Mouse (Mus musculus): ENCODE measurements around the gene Ada. TPM values are rescaled to one million over a fixed set of nuclear protein-coding genes. Genes with fewer than 3 reads are reported as not detected.

Ada gene
- polyA plus RNA-seq, 1 experiment from 2014 or later = 4.7 TPM

DNA sequence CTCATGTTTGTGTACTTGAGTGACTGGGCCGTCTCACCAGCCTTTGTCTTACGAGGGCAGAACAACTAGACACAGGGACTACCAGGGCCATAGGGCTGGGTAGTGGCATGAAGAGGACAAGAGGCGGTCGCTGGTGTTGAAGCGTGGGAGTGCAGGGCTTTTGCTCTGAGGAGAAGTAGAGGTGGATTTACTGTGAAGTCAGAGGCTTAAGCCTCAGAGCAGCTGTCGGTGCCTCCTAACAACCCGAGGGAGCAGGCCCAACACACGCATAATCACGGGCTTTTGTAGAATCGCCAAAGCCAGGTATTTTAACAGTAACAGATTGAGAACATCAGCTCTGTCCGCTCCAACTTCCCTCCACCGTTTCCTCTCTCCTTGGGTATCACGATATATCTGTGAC lies 26.6 kb upstream of the Ada start:
- 12% methylated on average over 13 of the region's 13 CpGs for WGBS
- Histone ChIP-seq H3K4me2 (replicated peaks; ENCODE audit: low read depth, low read length) (no peak overlapping the region), H3K9ac (ENCODE audit: low read depth, low read length) (no peak overlapping the region), H3K9me3 (ENCODE audit: control insufficient read depth, low read length) (no peaks in the 10 kb centered on the region), H3K27me3 (ENCODE audit: control insufficient read depth, insufficient read depth, low read length) (no peaks in the 10 kb centered on the region), H3K4me3 (ENCODE audit: low read depth, low read length) (no peak overlapping the region), H3K4me1 (replicated peaks; ENCODE audit: control insufficient read depth, insufficient read depth, low read length) (no peaks in the 10 kb centered on the region), H3K36me3 (ENCODE audit: control insufficient read depth, insufficient read depth, low read length) (no peaks in the 10 kb centered on the region), H3K27ac (ENCODE audit: low read depth, low read length) (no peak overlapping the region)
- no peak for ATAC-seq (ENCODE audit: low FRiP score)
- DNase-seq (ENCODE audit: low spot score) = no peak

- H3K4me3 ChIP-seq (ENCODE audit: low read depth, low read length) = no peak overlapping the region
- no peak overlapping the region for H3K9ac ChIP-seq (ENCODE audit: low read depth, low read length)
- no peak for ATAC-seq (ENCODE audit: low FRiP score)
- no peaks in the 10 kb centered on the region for H3K4me1 ChIP-seq (replicated peaks; ENCODE audit: control insufficient read depth, insufficient read depth, low read length)
- no peaks in the 10 kb centered on the region for H3K36me3 ChIP-seq (ENCODE audit: control insufficient read depth, insufficient read depth, low read length)
- H3K9me3 ChIP-seq (ENCODE audit: control insufficient read depth, low read length) = no peaks in the 10 kb centered on the region
- no peak overlapping the region for H3K27ac ChIP-seq (ENCODE audit: low read depth, low read length)
- no peak for DNase-seq (ENCODE audit: low spot score)
- H3K4me2 ChIP-seq (replicated peaks; ENCODE audit: low read depth, low read length) = no peak overlapping the region
- H3K27me3 ChIP-seq (ENCODE audit: control insufficient read depth, insufficient read depth, low read length) = no peaks in the 10 kb centered on the region
- WGBS = 87% methylated on average over 8 of the region's 8 CpGs
Measured at GRCm38 (mm10) chr2:163770731-163771130, 20.7 kb upstream of the Ada start.

DNA sequence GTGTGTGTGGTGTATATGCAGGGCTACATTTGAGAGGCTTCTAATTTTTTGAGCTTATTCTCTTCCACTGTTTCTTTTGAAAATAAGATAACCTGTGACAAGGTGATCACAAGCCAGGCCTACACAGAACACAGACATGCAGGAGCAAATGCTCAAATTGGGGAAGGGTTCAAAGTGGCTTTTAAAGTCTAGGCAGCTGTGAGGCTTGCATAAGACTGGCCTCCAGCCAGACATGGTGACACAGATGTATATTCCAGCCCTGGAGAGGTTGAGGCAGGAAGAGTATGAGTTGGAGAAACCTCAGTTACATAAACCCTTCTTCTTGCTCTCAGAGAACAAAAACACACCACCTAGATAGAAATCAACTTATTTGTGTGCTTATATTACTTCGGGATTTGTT lies 16.9 kb upstream of the Ada start:
- Histone ChIP-seq H3K4me2 (replicated peaks; ENCODE audit: low read depth, low read length) (no peak overlapping the region), H3K27me3 (ENCODE audit: control insufficient read depth, insufficient read depth, low read length) (no peaks in the 10 kb centered on the region), H3K9me3 (ENCODE audit: control insufficient read depth, low read length) (no peaks in the 10 kb centered on the region), H3K27ac (ENCODE audit: low read depth, low read length) (no peak overlapping the region), H3K36me3 (ENCODE audit: control insufficient read depth, insufficient read depth, low read length) (no peaks in the 10 kb centered on the region), H3K4me3 (ENCODE audit: low read depth, low read length) (no peak overlapping the region), H3K9ac (ENCODE audit: low read depth, low read length) (no peak overlapping the region), H3K4me1 (replicated peaks; ENCODE audit: control insufficient read depth, insufficient read depth, low read length) (no peaks in the 10 kb centered on the region)
- 79% methylated on average over 1 of the region's 1 CpGs for WGBS
- no peak for DNase-seq (ENCODE audit: low spot score)
- ATAC-seq (ENCODE audit: low FRiP score) = no peak

- Histone ChIP-seq H3K36me3 (ENCODE audit: control insufficient read depth, insufficient read depth, low read length) (no peaks in the 10 kb centered on the region), H3K27me3 (ENCODE audit: control insufficient read depth, insufficient read depth, low read length) (no peaks in the 10 kb centered on the region), H3K27ac (ENCODE audit: low read depth, low read length) (no peak overlapping the region), H3K9ac (ENCODE audit: low read depth, low read length) (no peak overlapping the region), H3K4me1 (replicated peaks; ENCODE audit: control insufficient read depth, insufficient read depth, low read length) (no peaks in the 10 kb centered on the region), H3K4me3 (ENCODE audit: low read depth, low read length) (no peak overlapping the region), H3K9me3 (ENCODE audit: control insufficient read depth, low read length) (no peaks in the 10 kb centered on the region), H3K4me2 (replicated peaks; ENCODE audit: low read depth, low read length) (no peak overlapping the region)
- ATAC-seq (ENCODE audit: low FRiP score) (no peak), DNase-seq (ENCODE audit: low spot score) (no peak)
Measured at GRCm38 (mm10) chr2:163766261-163766660, 16.2 kb upstream of the Ada start.

- DNase-seq (ENCODE audit: low spot score) = no peak
- no peak for ATAC-seq (ENCODE audit: low FRiP score)
- H3K9ac ChIP-seq (ENCODE audit: low read depth, low read length) = no peak overlapping the region
- H3K27me3 ChIP-seq (ENCODE audit: control insufficient read depth, insufficient read depth, low read length) = no peaks in the 10 kb centered on the region
- no peaks in the 10 kb centered on the region for H3K36me3 ChIP-seq (ENCODE audit: control insufficient read depth, insufficient read depth, low read length)
- H3K4me2 ChIP-seq (replicated peaks; ENCODE audit: low read depth, low read length) = no peak overlapping the region
- no peak overlapping the region for H3K4me3 ChIP-seq (ENCODE audit: low read depth, low read length)
- WGBS = 88% methylated on average over 7 of the region's 7 CpGs
- no peak overlapping the region for H3K27ac ChIP-seq (ENCODE audit: low read depth, low read length)
- H3K4me1 ChIP-seq (replicated peaks; ENCODE audit: control insufficient read depth, insufficient read depth, low read length) = no peaks in the 10 kb centered on the region
- H3K9me3 ChIP-seq (ENCODE audit: control insufficient read depth, low read length) = no peaks in the 10 kb centered on the region
Measured at GRCm38 (mm10) chr2:163761402-163761801, 11.4 kb upstream of the Ada start.

DNA sequence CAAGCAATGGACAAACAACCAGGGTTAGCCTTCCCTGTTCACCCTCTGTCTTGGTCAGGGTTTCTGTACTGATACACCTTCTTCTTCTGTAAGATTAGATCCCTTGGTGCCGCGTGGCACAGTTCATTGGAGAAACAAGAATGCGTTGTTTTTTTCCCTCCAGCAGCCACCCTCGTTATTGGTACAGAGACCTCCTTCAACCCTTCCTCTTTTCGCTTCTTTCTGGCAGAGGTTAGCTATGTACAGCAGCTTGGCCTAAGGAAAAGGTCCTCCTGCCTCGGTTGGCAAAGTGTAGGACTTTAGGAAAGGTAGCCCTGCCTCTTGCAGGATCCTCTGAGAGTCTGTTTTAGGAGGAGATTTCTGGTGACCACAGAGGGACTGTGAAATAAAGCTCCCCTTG lies 10.6 kb upstream of the Ada start:
- Histone ChIP-seq H3K27ac (ENCODE audit: low read depth, low read length) (no peak overlapping the region), H3K36me3 (ENCODE audit: control insufficient read depth, insufficient read depth, low read length) (no peaks in the 10 kb centered on the region), H3K4me3 (ENCODE audit: low read depth, low read length) (no peak overlapping the region), H3K4me1 (replicated peaks; ENCODE audit: control insufficient read depth, insufficient read depth, low read length) (no peaks in the 10 kb centered on the region), H3K9me3 (ENCODE audit: control insufficient read depth, low read length) (no peaks in the 10 kb centered on the region), H3K4me2 (replicated peaks; ENCODE audit: low read depth, low read length) (no peak overlapping the region), H3K27me3 (ENCODE audit: control insufficient read depth, insufficient read depth, low read length) (no peaks in the 10 kb centered on the region), H3K9ac (ENCODE audit: low read depth, low read length) (no peak overlapping the region)
- DNase-seq (ENCODE audit: low spot score) (no peak), ATAC-seq (ENCODE audit: low FRiP score) (no peak)
- 87% methylated on average over 6 of the region's 6 CpGs for WGBS

DNA sequence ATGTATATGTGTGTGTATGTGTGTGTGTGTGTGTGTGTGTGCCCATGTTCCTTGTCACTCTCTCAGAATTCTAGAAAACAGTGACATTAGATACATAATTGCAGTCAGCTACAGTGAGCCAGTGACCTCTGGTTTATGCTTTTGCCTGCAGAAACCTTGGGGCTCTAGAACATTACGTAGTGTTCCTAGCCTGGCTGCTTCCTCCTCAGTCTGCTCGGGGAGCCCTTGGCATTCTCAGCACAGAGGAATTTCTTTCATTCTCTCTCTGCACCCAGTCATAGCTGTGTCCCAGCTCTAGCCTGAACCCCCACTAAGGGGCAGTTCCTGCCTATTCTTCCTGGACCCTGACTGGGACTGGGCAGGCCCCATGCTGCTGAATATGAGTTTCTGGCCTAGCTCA lies 8.1 kb upstream of the Ada start:
- no peaks in the 10 kb centered on the region for H3K27me3 ChIP-seq (ENCODE audit: control insufficient read depth, insufficient read depth, low read length)
- H3K4me1 ChIP-seq (replicated peaks; ENCODE audit: control insufficient read depth, insufficient read depth, low read length) = no peaks in the 10 kb centered on the region
- H3K27ac ChIP-seq (ENCODE audit: low read depth, low read length) = no peak overlapping the region
- no peak overlapping the region for H3K9ac ChIP-seq (ENCODE audit: low read depth, low read length)
- no peak for DNase-seq (ENCODE audit: low spot score)
- ATAC-seq (ENCODE audit: low FRiP score) = no peak
- no peak overlapping the region for H3K4me2 ChIP-seq (replicated peaks; ENCODE audit: low read depth, low read length)
- H3K36me3 ChIP-seq (ENCODE audit: control insufficient read depth, insufficient read depth, low read length) = no peaks in the 10 kb centered on the region
- WGBS = 67% methylated on average over 2 of the region's 2 CpGs
- no peaks in the 10 kb centered on the region for H3K9me3 ChIP-seq (ENCODE audit: control insufficient read depth, low read length)
- H3K4me3 ChIP-seq (ENCODE audit: low read depth, low read length) = no peak overlapping the region

DNA sequence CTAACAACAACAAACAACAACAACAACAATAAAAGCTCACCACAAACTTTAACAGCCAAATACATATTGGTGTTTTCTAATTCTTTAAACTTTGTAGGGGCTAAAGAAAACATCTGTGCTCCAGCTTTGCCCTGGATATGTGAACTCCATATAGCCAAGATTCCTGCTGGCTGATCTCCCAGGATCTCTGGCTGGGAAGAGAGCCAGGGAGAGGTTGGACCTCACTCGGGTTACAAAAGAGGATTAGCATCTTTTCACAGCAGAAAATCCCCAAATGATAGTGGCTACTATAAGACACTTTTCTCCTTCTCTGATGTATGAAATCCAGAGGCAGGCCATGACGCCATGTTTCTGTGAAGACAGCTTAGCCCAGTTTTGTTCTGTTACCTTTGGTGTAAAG lies 6.7 kb upstream of the Ada start:
- 66% methylated on average over 2 of the region's 2 CpGs for WGBS
- no peak for DNase-seq (ENCODE audit: low spot score)

DNA sequence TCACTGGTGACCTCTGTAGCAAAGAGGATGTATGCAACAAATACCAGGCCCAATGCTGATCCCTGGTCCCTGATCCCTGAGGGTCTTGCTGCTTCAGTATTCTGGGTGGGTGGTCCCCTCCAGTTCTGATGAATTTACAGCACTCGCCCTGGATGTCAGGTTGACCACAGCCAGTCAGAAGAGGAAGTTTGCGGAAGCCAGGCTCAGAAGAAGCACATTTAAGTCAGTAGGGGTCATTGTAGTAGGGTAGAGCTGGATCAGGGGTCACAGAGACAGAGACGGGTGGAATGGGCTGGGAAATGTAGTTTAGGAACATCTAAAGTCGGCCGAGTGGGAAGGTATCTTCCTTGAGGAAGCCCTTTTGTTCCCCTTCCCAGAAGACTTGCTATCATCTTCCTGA lies 4.2 kb upstream of the Ada start:
- no peak overlapping the region for H3K9ac ChIP-seq (ENCODE audit: low read depth, low read length)
- H3K9me3 ChIP-seq (ENCODE audit: control insufficient read depth, low read length) = no peaks in the 10 kb centered on the region
- H3K4me1 ChIP-seq (replicated peaks; ENCODE audit: control insufficient read depth, insufficient read depth, low read length) = peaks cover 2% of the 10 kb centered on the region; the same call in 1 of the 2 replicates
- no peak overlapping the region for H3K27ac ChIP-seq (ENCODE audit: low read depth, low read length)
- H3K27me3 ChIP-seq (ENCODE audit: control insufficient read depth, insufficient read depth, low read length) = peaks cover 2% of the 10 kb centered on the region; the same call in 1 of the 2 replicates
- no peak overlapping the region for H3K4me2 ChIP-seq (replicated peaks; ENCODE audit: low read depth, low read length)
- H3K4me3 ChIP-seq (ENCODE audit: low read depth, low read length) = no peak overlapping the region
- no peaks in the 10 kb centered on the region for H3K36me3 ChIP-seq (ENCODE audit: control insufficient read depth, insufficient read depth, low read length)
- WGBS = 81% methylated on average over 5 of the region's 5 CpGs
- ATAC-seq (ENCODE audit: low FRiP score) = no peak
- no peak for DNase-seq (ENCODE audit: low spot score)

More for the DNA sequence above, 6.7 kb upstream of the Ada start:
- no peak overlapping the region for H3K27ac ChIP-seq (ENCODE audit: low read depth, low read length)
- H3K36me3 ChIP-seq (ENCODE audit: control insufficient read depth, insufficient read depth, low read length) = no peaks in the 10 kb centered on the region
- H3K4me1 ChIP-seq (replicated peaks; ENCODE audit: control insufficient read depth, insufficient read depth, low read length) = no peaks in the 10 kb centered on the region
- H3K4me3 ChIP-seq (ENCODE audit: low read depth, low read length) = no peak overlapping the region
- H3K4me2 ChIP-seq (replicated peaks; ENCODE audit: low read depth, low read length) = no peak overlapping the region
- H3K27me3 ChIP-seq (ENCODE audit: control insufficient read depth, insufficient read depth, low read length) = no peaks in the 10 kb centered on the region
- no peak for ATAC-seq (ENCODE audit: low FRiP score)
- H3K9ac ChIP-seq (ENCODE audit: low read depth, low read length) = no peak overlapping the region
- H3K9me3 ChIP-seq (ENCODE audit: control insufficient read depth, low read length) = no peaks in the 10 kb centered on the region

All from hindbrain, embryonic 11.5 days (tissue).